Mouse (Mus musculus): Measurements from ENCODE around the gene Syce3. TPM values are rescaled to one million over a fixed set of nuclear protein-coding genes. Genes with fewer than 3 reads are reported as not detected.

The Syce3 gene
- total RNA-seq, 1 experiment, result 4.5 TPM

DNA sequence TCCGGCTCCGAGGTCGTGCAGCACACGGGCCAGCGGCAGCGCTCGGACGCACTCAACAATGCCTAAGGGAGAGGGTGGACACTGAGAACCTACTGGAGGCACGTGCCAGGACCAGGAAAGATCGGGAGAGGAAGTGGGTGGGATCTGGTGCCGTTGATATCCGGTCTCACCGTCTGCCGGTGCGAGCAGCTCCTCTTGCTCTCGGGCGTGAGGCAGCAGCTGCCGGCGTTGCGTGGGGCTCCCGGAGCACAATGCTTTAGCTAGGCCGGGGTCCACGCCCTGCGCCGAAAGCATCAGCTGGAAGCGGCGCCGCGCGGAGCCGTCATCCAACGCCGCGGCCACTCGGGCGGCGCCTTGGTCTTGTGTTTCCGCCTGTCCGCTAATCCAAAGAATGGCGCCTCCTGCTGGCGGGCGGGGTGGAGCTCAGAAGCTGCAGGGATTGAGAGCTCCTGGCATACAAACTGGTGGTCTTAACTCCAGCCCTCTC lies 36.5 kb downstream of the Syce3 start, which contains the start of gene Sco2:
TSS of gene Sco2 (minus strand) at position 85 of the 487 bp plus-strand sequence.
- peaks cover 40% of the 10 kb centered on the region for H3K36me3 ChIP-seq (ENCODE audit: control insufficient read depth, insufficient read depth, low read length, poor library complexity, severe bottlenecking)
- peak within 1 kb of the TSS; percentile 86 for H3K9ac ChIP-seq (ENCODE audit: insufficient read depth, low read depth, low read length, poor library complexity, severe bottlenecking)
- H3K4me3 ChIP-seq (ENCODE audit: insufficient read depth in 1 of 2, low read depth in 1 of 2, low read length in 2 of 2, poor library complexity in 1 of 2, severe bottlenecking in 1 of 2), result peak within 1 kb of the TSS; percentile 71 to 77
- in situ Hi-C loops (cut with MboI; ENCODE audit: low sequenced_read_pairs in 2 of 2, unreplicated experiment in 2 of 2), result no loop called here
- no peaks in the 10 kb centered on the region for H3K9me3 ChIP-seq (ENCODE audit: control insufficient read depth, insufficient read depth, low read depth, low read length)
- H3K4me1 ChIP-seq (ENCODE audit: control insufficient read depth in 2 of 2, insufficient read depth in 2 of 2, low read length in 2 of 2, poor library complexity in 1 of 2), result peaks cover 2 to 25% of the 10 kb centered on the region in 2 experiments; a peak in 3 of 4 replicates
- peak within 1 kb of the TSS; percentile 83 for H3K27ac ChIP-seq (ENCODE audit: insufficient read depth, low read depth, low read length, poor library complexity, severe bottlenecking)
- DNase-seq (ENCODE audit: low read depth, low spot score), result peak; percentile 87
- TF ChIP-seq ZC3H11A (IDR thresholded peaks at IDR 0.05; ENCODE audit: borderline replicate concordance, low read depth, low read length) (no peak), HCFC1 (IDR thresholded peaks at IDR 0.05; ENCODE audit: borderline replicate concordance, insufficient read depth, low read length) (no peak), CHD2 (IDR thresholded peaks at IDR 0.05; ENCODE audit: low read depth, low read length) (no peak), MAFK (IDR thresholded peaks at IDR 0.05; ENCODE audit: insufficient read depth, low read depth, low read length) (no peak), ZNF384 (IDR thresholded peaks at IDR 0.05; ENCODE audit: low read depth, low read length) (no peak)

DNA sequence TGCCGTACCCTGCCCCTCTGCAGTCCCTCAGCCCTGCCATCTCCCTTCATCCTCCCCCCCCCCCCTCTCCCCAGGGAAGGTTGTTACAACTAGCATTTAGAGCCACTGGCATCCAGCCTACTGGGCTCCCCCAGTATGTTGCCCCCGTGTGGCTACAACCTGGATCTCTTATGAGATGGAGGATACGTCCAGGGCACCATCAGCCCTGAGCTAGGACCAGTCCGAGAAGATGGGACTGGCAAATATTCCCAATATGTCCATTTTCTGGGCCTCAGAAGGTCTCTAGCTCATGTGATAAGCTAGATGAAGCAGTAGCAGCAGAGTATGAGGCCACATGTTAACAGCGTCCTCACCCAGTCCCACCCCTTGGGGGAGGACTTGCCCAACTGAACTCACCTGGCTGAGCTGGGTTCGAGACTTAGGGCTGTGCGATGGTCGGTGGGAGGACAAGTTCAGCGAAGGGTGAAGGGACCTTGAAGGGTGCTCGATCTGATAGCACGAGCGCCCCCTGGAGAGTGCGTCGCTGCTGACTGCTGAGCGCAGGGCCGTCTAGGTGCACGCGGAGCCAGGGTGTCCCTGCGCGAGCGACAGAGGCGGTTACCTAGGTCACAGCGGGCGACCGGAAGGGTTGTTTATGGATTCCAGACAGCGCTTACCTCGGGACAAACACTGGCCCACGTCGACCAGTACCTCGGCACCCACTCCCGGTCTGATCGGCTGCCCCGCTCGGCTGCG lies 37.1 kb downstream of the Syce3 start:
- in situ Hi-C loops (cut with MboI; ENCODE audit: low sequenced_read_pairs in 2 of 2, unreplicated experiment in 2 of 2), result no loop called here
- Histone ChIP-seq H3K9ac (ENCODE audit: insufficient read depth, low read depth, low read length, poor library complexity, severe bottlenecking) (peak overlapping the region; percentile 86), H3K27ac (ENCODE audit: insufficient read depth, low read depth, low read length, poor library complexity, severe bottlenecking) (peak overlapping the region; percentile 83), H3K36me3 (ENCODE audit: control insufficient read depth, insufficient read depth, low read length, poor library complexity, severe bottlenecking) (peaks cover 45% of the 10 kb centered on the region), H3K4me3 (ENCODE audit: insufficient read depth in 1 of 2, low read depth in 1 of 2, low read length in 2 of 2, poor library complexity in 1 of 2, severe bottlenecking in 1 of 2) (peak overlapping the region; percentile 71 to 77), H3K4me1 (ENCODE audit: control insufficient read depth in 2 of 2, insufficient read depth in 2 of 2, low read length in 2 of 2, poor library complexity in 1 of 2) (peaks cover 2 to 24% of the 10 kb centered on the region in 2 experiments; a peak in 3 of 4 replicates), H3K9me3 (ENCODE audit: control insufficient read depth, insufficient read depth, low read depth, low read length) (no peaks in the 10 kb centered on the region)
- TF ChIP-seq HCFC1 (IDR thresholded peaks at IDR 0.05; ENCODE audit: borderline replicate concordance, insufficient read depth, low read length), result peak; percentile 33; the same call in 1 of the 2 replicates
- TF ChIP-seq ZNF384 (IDR thresholded peaks at IDR 0.05; ENCODE audit: low read depth, low read length), result no peak
- DNase-seq (ENCODE audit: low read depth, low spot score), result peak; percentile 78

DNA sequence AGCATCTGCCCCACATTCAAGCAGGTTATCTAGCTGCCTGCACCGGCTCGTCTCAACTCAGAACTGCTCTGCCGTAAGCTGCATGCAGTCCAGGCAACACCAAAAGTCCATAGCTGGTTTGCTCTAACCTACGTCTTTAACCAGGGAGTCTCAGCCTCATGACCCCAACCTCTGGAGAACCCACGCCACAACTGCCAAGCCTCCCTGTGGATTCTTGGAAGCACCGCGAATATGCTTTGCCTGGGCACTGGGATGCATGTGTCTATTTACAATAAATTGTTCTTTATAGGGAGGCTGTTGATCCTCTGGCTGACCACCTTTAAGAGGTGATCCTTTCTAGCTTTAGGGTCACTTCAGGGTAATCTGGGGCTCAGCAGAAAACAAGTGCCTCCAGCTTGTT lies 37.8 kb downstream of the Syce3 start:
- TF ChIP-seq ZNF384 (IDR thresholded peaks at IDR 0.05; ENCODE audit: low read depth, low read length) (no peak), HCFC1 (IDR thresholded peaks at IDR 0.05; ENCODE audit: borderline replicate concordance, insufficient read depth, low read length) (no peak), MAFK (IDR thresholded peaks at IDR 0.05; ENCODE audit: insufficient read depth, low read depth, low read length) (no peak), CHD2 (IDR thresholded peaks at IDR 0.05; ENCODE audit: low read depth, low read length) (no peak)
- H3K4me3 ChIP-seq (ENCODE audit: insufficient read depth in 1 of 2, low read depth in 1 of 2, low read length in 2 of 2, poor library complexity in 1 of 2, severe bottlenecking in 1 of 2), result peak overlapping the region; percentile 71 to 77; a peak in 3 of 4 replicates
- in situ Hi-C loops (cut with MboI; ENCODE audit: low sequenced_read_pairs in 2 of 2, unreplicated experiment in 2 of 2), result no loop called here
- no peaks in the 10 kb centered on the region for H3K9me3 ChIP-seq (ENCODE audit: control insufficient read depth, insufficient read depth, low read depth, low read length)
- H3K4me1 ChIP-seq (ENCODE audit: control insufficient read depth in 2 of 2, insufficient read depth in 2 of 2, low read length in 2 of 2, poor library complexity in 1 of 2), result peaks cover 2 to 20% of the 10 kb centered on the region in 2 experiments; a peak in 3 of 4 replicates
- peak overlapping the region; percentile 86; the same call in 1 of the 2 replicates for H3K9ac ChIP-seq (ENCODE audit: insufficient read depth, low read depth, low read length, poor library complexity, severe bottlenecking)
- peak overlapping the region; percentile 83; the same call in 1 of the 2 replicates for H3K27ac ChIP-seq (ENCODE audit: insufficient read depth, low read depth, low read length, poor library complexity, severe bottlenecking)
- no peak for DNase-seq (ENCODE audit: low read depth, low spot score)
- peaks cover 52% of the 10 kb centered on the region for H3K36me3 ChIP-seq (ENCODE audit: control insufficient read depth, insufficient read depth, low read length, poor library complexity, severe bottlenecking)

DNA sequence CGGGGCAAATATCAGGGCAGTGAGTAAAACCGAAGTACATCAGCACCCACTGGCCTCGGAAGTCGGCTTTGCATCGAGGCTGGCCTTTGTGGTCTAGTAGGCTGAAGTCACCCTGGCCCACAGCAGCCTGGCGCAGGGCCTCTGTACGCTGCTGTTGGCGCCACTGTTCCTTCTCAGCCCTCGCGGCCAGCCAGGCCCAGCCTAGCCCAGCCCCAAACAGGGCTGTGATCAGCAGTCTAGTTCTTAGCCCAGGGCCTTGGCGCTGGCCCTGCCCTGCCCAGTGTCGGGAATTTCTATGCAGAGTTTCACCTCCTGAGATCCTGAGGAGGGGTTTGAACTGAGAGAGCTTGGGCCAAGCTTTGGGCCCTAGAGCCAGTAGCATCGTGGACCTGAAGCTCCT lies 38.2 kb downstream of the Syce3 start:
- H3K27ac ChIP-seq (ENCODE audit: insufficient read depth, low read depth, low read length, poor library complexity, severe bottlenecking), result no peak overlapping the region
- no peaks in the 10 kb centered on the region for H3K9me3 ChIP-seq (ENCODE audit: control insufficient read depth, insufficient read depth, low read depth, low read length)
- H3K4me1 ChIP-seq (ENCODE audit: control insufficient read depth in 2 of 2, insufficient read depth in 2 of 2, low read length in 2 of 2, poor library complexity in 1 of 2), result peaks cover 2 to 16% of the 10 kb centered on the region in 2 experiments; a peak in 3 of 4 replicates
- no peak for DNase-seq (ENCODE audit: low read depth, low spot score)
- no peak for TF ChIP-seq MAFK (IDR thresholded peaks at IDR 0.05; ENCODE audit: insufficient read depth, low read depth, low read length)
- no peak for TF ChIP-seq ZNF384 (IDR thresholded peaks at IDR 0.05; ENCODE audit: low read depth, low read length)
- in situ Hi-C loops (cut with MboI; ENCODE audit: low sequenced_read_pairs in 2 of 2, unreplicated experiment in 2 of 2), result no loop called here
- peaks cover 55% of the 10 kb centered on the region for H3K36me3 ChIP-seq (ENCODE audit: control insufficient read depth, insufficient read depth, low read length, poor library complexity, severe bottlenecking)
- peak overlapping the region in 1 of 2 experiments; percentile 71; a peak in 2 of 4 replicates for H3K4me3 ChIP-seq (ENCODE audit: insufficient read depth in 1 of 2, low read depth in 1 of 2, low read length in 2 of 2, poor library complexity in 1 of 2, severe bottlenecking in 1 of 2)
- peak overlapping the region; percentile 86; the same call in 1 of the 2 replicates for H3K9ac ChIP-seq (ENCODE audit: insufficient read depth, low read depth, low read length, poor library complexity, severe bottlenecking)

All from ES-E14 (cell line).